Mouse (Mus musculus) cerebellum, adult 2 months (tissue): Measurements from ENCODE around the gene Sod1. TPM values are rescaled to one million over a fixed set of nuclear protein-coding genes. Genes with fewer than 3 reads are reported as not detected.

Experiments used
- DNase-seq, 2 experiments: peaks; one replicate each; pipeline ENCODE4 v3.0.0; 2021
- H3K27ac ChIP-seq: fragments of 200-500 bp; 2 replicates; pipeline ENCODE4 v1.5.1; 2012; ENCODE audit warnings: low read length, control low read depth, inconsistent platforms; ENCODE audit not compliant: insufficient read depth
- H3K27me3 ChIP-seq: fragments of 200-500 bp; 2 replicates; pipeline ENCODE4 v1.6.1; 2012; ENCODE audit warnings: inconsistent platforms, mild to moderate bottlenecking, low read length, moderate library complexity; ENCODE audit not compliant: control insufficient read depth, insufficient read depth
- H3K4me1 ChIP-seq: fragments of 200-500 bp; 2 replicates; pipeline ENCODE4 v1.6.1; 2011; ENCODE audit warnings: low read length; ENCODE audit not compliant: control insufficient read depth, insufficient read depth
- H3K4me3 ChIP-seq: fragments of 200-500 bp; replicated peaks from 2 replicates; pipeline ENCODE3; 2011; ENCODE audit warnings: mild to moderate bottlenecking, low read depth, low read length, control low read depth; ENCODE audit not compliant: insufficient read depth
- CTCF ChIP-seq: fragments of 200-500 bp; IDR thresholded peaks from 2 replicates; pipeline ENCODE4 v1.5.1; 2011; ENCODE audit warnings: low read depth, mild to moderate bottlenecking, control low read depth, low read length, moderate library complexity, borderline replicate concordance; ENCODE audit not compliant: insufficient read depth
- POLR2A ChIP-seq: fragments of 200-500 bp; IDR thresholded peaks from 2 replicates; pipeline ENCODE4 v1.6.1; 2011; ENCODE audit warnings: low read length, control low read depth, borderline replicate concordance; ENCODE audit not compliant: insufficient read depth
- WGBS: fragments of 180-500 bp; shearing (Covaris S2); methylation state at CpG from one replicate; pipeline ENCODE4 v1.1.7; 2018; 5-methylcytosine and 5-hydroxymethylcytosine counted together
- polyA plus RNA-seq: library from polyadenylated mRNA; depleted of rRNA; stranded (reverse); fragments of >200 nt; gene quantifications from 2 replicates; pipeline ENCODE4 v1.2.3, GENCODE M21; 2012

Gene Sod1
- polyA plus RNA-seq, 1 experiment, result 752 TPM

- no peak overlapping the region for H3K27ac ChIP-seq
- H3K4me3 ChIP-seq, result no peak overlapping the region
- WGBS, result 82% methylated on average over 6 of the region's 6 CpGs
- no peak for DNase-seq
- no peaks in the 10 kb centered on the region for H3K27me3 ChIP-seq
- TF ChIP-seq POLR2A, result no peak
- H3K4me1 ChIP-seq, result peaks cover 4% of the 10 kb centered on the region; the same call in 1 of the 2 replicates
Observed at GRCm38 (mm10) chr16:90184135-90184534, 36.4 kb upstream of the Sod1 start.

GRCm38 (mm10) chr16:90185928-90186588, 34.5 kb upstream of the Sod1 start:
- Histone ChIP-seq H3K27ac (no peak overlapping the region), H3K4me3 (no peak overlapping the region), H3K27me3 (no peaks in the 10 kb centered on the region), H3K4me1 (peaks cover 4% of the 10 kb centered on the region; the same call in 1 of the 2 replicates)
- peak; percentile 76 to 85 for DNase-seq
- TF ChIP-seq CTCF (peak; percentile 98), POLR2A (no peak)
- 48% methylated on average over 8 of the region's 8 CpGs for WGBS

- Histone ChIP-seq H3K4me3 (no peak overlapping the region), H3K4me1 (no peaks in the 10 kb centered on the region), H3K27ac (no peak overlapping the region), H3K27me3 (no peaks in the 10 kb centered on the region)
- TF ChIP-seq POLR2A, result no peak
- TF ChIP-seq CTCF, result peak; percentile 38; the same call in 1 of the 2 replicates
- 49% methylated on average over 13 of the region's 13 CpGs for WGBS
- DNase-seq, result no peak
Observed at GRCm38 (mm10) chr16:90187453-90187852, 33.1 kb upstream of the Sod1 start.

- DNase-seq, result no peak
- TF ChIP-seq CTCF, result no peak
- Histone ChIP-seq H3K4me1 (no peaks in the 10 kb centered on the region), H3K4me3 (no peak overlapping the region), H3K27ac (no peak overlapping the region), H3K27me3 (no peaks in the 10 kb centered on the region)
- WGBS, result 79% methylated on average over 6 of the region's 6 CpGs
Observed at GRCm38 (mm10) chr16:90191289-90191688, 29.3 kb upstream of the Sod1 start.

GRCm38 (mm10) chr16:90193719-90194118, 26.8 kb upstream of the Sod1 start:
- Histone ChIP-seq H3K27me3 (no peaks in the 10 kb centered on the region), H3K4me1 (no peaks in the 10 kb centered on the region), H3K27ac (no peak overlapping the region), H3K4me3 (no peak overlapping the region)
- no peak for TF ChIP-seq CTCF
- TF ChIP-seq POLR2A, result no peak
- DNase-seq, result no peak

GRCm38 (mm10) chr16:90196688-90197240, 23.8 kb upstream of the Sod1 start:
- H3K4me3 ChIP-seq, result no peak overlapping the region
- DNase-seq, result no peak
- H3K27ac ChIP-seq, result no peak overlapping the region
- H3K4me1 ChIP-seq, result no peaks in the 10 kb centered on the region
- 89% methylated on average over 7 of the region's 7 CpGs for WGBS
- H3K27me3 ChIP-seq, result no peaks in the 10 kb centered on the region
- TF ChIP-seq CTCF (no peak), POLR2A (no peak)

- Histone ChIP-seq H3K4me3 (peak overlapping the region; percentile 58), H3K27ac (no peak overlapping the region), H3K27me3 (no peaks in the 10 kb centered on the region), H3K4me1 (no peaks in the 10 kb centered on the region)
- peak; percentile 57 to 63 for DNase-seq
- TF ChIP-seq CTCF (peak; percentile 75), POLR2A (no peak)
- WGBS, result 5% methylated on average over 22 of the region's 22 CpGs
Observed at GRCm38 (mm10) chr16:90197337-90197973, 23.1 kb upstream of the Sod1 start.

- no peak overlapping the region for H3K27ac ChIP-seq
- no peak for DNase-seq
- H3K4me3 ChIP-seq, result no peak overlapping the region
- H3K4me1 ChIP-seq, result no peaks in the 10 kb centered on the region
- 93% methylated on average over 6 of the region's 6 CpGs for WGBS
- no peaks in the 10 kb centered on the region for H3K27me3 ChIP-seq
- TF ChIP-seq POLR2A (no peak), CTCF (no peak)
Observed at GRCm38 (mm10) chr16:90198626-90199025, 21.9 kb upstream of the Sod1 start.
